Mouse (Mus musculus) T-cell, adult 2 months (primary cell): ENCODE data around the gene Npc1l1.

ENCODE experiments used
- DNase-seq: peaks from one replicate; pipeline ENCODE4 v3.0.0; 2022; ENCODE audit warnings: low spot score

Npc1l1 gene

GRCm38 (mm10) chr11:6163062-6163461, 66.9 kb downstream of the Npc1l1 start:
- no peak for DNase-seq

GRCm38 (mm10) chr11:6161549-6161948, 68.4 kb downstream of the Npc1l1 start:
- DNase-seq: no peak
